Mouse (Mus musculus) layer of hippocampus, postnatal 36 days (tissue): ENCODE measurements around the gene Dnaic1. TPM values are rescaled to one million over a fixed set of nuclear protein-coding genes. Genes with fewer than 3 reads are reported as not detected.
A peak's percentile ranks its signal among the peaks of the same experiment; 100 is the strongest.

Experiments used
- DNase-seq, 2 experiments: peaks; one replicate each; pipeline ENCODE4 v3.0.0; 2022
- total RNA-seq, 2 experiments: library from RNA; stranded (reverse); gene quantifications; 2 replicates each; pipeline ENCODE4 v1.2.3; 2021

Dnaic1 gene
- total RNA-seq, 2 experiments from 2014 or later = 8.2 to 10.1 TPM

DNA sequence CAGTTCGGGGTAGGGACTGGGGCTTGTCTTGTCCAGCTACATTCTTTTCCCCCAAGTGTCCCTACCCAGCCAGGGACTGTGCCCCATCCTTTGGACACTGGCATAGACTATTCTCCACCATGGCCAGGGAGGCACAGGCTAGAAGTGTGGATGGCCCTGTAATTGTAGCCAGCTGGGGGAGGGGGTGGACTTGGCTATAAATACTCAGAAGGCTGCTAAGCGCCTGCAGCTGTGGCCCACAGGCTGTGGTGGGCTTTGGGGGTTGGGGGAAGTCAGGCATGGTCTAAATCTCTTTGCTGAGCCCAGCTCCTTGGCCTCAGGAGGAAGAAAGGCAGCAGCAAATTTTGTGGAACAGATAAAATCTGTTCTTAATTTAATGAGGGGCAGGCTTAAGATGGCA, 66.3 kb downstream of the Dnaic1 start:
- no peak for DNase-seq

DNA sequence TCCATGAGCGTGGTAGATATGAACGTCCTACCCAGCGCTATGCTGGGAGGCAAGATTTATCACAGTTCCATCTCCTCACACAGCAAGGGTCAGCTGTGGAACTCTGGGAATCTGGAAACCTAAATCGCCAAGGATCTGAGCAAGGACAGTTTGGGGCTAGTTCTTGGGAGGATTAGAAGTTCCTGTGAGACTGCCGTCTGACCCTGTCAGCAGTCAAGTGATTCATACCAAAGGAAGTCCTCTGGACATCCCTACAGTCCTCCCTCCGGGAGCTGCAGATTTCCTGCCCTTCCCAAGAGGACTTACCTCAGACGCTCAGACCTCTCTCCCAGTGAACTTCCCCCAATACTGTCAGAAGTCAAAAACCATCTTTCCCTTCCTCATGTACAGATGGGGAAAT, 66.8 kb downstream of the Dnaic1 start:
- DNase-seq = no peak

DNA sequence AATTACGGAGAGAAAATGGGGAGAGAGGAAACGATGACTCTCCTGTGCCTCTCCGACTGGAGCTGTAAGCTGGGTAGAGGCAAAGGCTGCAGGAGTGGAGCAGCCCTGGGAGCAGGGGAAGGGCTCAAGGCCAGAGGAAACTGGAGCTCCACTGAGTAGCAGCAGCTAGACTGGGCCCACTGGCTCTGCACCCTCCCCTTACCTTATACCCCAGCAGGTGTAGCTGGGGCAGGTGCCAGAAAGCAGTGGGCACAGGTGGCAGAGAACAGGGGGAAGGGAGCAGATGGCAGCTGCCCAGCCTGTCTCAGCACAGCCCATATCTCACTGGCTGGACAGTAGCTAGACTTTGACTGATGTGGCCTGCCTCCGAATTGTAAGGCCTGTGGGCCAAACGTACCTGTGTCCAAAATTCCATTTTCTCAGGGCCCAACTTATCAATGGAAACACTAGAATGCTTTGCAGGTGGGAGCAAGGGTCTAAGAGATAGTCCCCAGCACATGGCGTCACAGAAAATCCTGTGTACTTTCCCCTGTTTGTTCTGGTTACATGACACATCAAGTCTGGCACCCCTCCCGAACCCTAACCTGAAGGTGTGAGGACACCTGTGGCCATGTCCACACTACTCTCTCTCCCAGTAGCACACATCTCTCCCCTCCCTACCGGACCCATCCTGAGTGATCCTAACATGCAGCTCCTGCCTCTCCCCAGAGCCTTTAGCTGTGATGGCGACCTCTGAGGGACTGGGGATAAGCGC, 67.5 kb downstream of the Dnaic1 start:
- DNase-seq = no peak

DNA sequence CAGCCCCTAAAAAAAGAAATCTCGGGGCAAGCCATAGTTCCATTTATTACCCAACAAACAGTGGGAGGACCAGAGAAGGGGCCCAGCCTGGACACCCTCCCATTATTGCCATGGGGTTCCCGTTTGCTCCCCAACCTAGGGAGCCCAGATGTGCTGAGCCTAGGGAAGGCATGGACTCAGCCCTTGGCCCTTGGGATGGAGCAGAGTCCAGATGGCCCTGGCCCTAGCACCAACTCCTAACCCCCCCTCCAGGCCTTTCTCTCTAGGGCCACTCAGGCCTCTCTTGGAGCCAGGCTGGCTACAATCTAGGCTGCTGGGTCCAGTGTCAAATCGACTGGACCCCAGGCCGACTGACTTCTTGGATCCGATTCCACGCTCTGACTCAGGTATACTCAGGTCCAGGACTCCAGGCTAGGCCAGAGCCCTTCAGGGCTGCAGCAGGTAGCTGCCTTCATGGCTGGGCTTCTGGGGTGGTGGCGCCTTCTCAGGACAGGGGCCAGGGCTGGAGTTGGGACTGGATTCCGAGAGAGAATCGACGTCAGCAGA, 68.7 kb downstream of the Dnaic1 start:
- no peak for DNase-seq

DNA sequence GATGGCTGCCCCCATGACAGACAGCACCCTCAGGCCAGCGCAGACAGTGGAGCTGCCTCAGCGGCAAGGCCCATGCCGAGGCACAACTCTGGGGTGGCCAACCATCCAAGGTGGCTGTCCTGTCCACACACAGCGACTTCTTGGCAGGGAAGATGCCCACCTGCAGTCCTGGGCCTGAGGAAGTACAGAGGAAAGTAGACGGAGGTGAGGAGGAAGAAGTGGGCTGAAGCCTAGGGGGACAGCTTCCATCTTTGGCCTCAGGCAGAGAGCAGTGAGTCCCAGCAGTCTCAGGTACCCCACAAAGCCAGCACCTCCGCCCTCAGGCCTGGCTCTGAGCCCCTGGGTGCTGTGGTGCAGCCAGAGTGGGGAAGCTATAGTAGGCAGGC, 69.2 kb downstream of the Dnaic1 start:
- DNase-seq = no peak

DNA sequence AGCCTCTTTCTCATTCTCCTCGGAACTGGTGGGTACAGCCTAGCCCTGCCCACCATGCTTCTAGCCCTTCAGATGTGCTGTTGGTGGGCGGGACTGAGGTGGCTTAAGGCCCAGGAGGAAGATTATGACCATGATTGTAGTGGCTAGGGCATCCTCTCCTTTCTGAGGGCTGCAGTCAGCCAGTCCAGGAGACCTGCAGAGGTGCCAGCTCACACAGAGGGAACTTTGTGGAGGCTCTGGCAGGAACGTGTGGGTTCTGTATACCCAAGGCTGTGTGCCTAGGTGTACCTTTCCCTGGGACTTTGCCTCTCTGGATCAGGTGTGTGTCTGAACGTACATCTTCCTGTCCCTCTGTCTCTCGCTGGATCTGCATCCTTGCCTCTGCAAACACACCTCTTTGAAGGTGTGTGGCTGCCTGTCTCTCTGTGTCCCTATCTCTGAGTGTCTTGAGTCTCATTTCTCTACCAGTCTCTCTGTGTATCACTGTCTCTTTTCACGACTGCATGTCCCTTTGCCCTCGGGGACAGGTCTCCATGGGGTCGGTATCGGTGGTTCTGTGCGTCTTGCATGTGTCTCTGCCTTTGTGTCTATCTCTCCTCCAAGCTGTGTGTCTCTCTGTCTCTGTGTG, 69.8 kb downstream of the Dnaic1 start:
- DNase-seq = no peak

DNA sequence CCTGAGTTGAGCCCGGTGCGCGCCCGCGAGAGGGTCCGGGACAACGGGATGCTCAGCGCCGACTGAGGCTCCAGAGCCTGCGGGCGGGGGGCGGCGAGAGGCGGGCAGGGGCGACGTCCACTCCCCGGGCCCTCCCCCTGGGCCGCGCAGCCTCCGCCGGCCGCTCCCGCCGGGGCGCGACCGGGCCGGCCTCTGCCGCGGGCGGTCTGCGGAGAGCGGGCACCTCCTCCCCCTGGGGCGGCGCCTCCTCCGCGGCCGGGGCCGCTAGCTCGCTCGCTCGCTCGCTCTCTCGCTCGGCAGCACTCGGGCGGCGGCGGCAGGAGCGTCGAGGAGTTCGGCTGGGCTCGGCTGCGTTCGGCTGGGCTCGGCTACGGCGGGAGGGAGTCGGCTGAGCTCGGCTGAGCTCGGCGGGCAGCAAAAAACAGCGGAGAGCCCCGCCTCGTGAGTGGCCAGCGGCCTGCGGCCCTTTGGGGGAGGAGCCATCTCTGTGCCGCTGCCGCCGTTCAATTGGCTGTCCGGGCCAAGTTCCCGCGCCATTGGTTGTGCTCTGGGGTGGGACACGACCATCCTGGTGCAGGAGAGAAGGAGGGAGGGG, 70.4 kb downstream of the Dnaic1 start, which contains the start of gene Enho:
Enho (minus strand) TSS at position 412 of the 595 bp plus-strand sequence.
- peak; percentile 93 to 94 for DNase-seq

DNA sequence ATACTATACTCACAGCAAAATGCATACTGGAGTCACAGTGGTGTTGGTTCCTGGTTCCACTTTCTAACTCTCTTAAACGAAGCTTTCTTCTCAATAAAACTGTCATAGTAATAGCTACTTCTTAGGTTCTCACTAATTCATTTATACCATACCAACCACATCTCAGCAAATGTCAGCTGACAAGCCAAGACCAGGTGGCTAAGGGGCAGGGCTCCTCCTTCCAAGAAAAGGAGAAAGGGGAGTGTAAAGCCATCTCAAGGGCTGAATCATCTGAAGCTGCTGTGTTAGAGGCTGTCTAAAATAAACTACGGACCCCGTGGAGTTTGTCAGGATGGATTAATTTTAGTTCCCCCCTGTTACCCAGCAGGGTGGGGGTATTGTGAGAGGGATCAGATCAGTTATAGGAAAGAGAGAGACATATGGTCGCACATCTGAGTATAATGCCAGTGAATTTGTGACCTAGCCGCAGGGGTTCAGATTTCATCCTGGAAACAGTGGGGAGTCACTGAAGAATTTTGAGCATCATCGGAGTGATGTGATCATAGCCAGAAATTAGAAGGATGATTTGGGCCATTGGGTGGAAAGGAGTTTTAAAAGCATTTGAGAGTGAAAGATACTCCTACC, 71.7 kb downstream of the Dnaic1 start:
- DNase-seq = no peak

DNA sequence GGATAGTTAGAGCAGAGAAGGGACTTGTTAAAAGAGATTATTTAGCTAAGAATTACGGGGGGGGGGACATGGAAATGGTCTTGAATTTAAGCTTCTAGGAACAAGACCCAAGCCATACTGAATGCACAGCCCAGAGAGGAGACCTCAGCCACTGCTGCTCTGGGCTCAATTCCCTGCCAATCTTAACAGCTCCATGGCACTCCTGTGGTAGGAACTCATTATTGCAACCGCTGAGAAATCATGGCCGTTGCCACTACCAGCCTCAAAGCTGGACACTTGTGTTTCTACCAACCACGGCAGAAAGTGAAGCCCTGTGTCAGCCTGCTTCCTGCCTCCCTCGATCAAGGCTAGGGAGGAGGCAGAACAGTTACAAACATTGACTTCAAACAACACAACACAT, 75.9 kb downstream of the Dnaic1 start:
- no peak for DNase-seq

DNA sequence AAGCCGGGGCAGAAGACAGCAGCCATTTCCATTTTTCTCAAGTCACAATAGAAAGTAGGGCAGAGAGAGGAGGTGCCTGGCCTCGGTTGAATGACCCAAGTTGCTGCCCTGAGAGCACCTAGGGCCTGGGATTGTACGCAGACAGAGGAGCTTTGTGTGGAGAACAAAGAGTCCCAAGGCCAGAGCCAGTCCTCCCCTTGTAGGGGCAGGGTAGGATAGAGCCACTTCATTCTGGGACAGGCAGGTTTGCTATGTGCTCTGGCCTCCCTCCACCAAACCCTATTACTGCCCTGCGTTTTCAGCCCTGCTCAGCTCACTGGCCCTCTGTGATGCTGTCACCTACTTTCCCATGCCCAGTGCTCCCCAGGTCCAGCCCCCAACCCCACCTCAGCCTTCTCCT, 78.6 kb downstream of the Dnaic1 start:
- DNase-seq = no peak

DNA sequence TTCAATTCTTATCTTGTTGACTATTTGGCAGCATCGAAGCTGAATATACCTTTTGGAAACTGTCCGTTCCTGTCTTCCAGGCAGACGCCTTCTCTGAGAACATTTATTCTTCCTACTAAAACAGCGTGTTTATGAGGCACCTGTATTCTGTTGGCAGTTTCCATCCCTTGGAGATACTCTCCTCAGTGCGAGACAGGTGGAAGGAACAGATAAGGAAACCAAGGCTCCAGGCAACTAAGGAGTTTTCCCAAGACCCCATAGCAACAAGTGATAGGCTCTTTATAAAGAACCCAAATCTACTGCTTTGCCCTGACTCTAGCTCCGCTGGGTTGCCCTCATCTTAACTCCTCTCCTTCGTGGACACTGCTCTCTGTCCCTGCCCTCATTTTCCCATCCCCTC, 79.1 kb downstream of the Dnaic1 start:
- DNase-seq = no peak

DNA sequence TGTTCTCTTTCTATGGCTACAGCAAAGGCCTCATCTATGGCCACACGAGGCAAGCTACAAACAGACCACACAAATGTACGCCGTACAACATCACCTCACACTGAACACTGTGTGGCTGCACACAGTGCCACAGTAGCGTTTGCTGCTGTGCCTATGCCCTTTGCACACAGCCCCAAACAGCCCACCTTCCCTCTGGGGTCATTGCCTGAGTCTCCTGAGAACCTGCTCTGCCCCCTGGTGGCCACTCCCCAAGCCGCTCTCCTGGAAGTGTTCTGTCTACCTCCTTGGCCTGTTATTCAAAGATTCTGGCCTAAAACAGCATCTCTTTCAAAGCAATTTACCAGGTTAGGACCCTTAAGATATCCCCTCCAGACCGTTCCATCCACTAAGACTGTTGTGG, 83.7 kb downstream of the Dnaic1 start:
- DNase-seq = peak; percentile 54 to 66

DNA sequence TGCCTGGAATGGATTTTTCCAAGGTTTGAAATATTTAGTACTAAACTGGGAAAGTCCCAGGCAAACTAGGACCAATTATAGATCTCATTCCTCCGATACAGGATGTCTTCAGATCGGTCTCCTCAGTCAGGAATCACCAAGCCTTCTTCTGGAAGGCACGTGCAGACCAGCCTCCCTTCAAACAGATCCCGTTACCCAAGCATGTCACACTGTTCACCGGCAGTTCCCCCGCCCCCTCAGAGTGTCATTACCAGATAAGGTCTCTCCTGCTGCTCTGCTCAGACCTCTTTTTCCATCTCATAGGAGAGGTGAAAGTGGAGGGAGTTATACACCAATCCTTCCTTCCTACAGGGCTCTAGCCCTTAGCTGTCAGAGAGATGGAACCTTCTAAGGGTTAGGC, 84.2 kb downstream of the Dnaic1 start:
- no peak for DNase-seq

DNA sequence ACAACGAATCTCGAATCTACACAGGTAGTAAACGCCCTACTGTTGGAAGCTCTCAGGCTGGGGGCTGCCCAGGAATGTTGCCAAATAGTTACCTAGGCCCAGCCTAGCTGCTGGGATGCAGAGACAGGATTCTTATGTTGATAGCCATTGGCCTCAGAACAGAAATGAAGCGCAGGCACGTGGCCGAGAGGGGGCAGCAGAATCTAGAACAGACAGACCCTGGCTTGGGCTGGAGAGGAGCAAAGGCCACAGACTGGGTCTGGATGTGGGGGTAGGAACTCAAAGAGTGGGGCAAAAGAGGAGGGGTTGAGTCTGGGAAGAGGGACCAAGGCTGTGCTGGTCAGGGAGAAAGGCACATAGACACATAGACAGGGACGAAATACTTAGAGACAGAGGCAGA, 84.6 kb downstream of the Dnaic1 start:
- peak in 1 of 2 experiments; percentile 48 for DNase-seq

DNA sequence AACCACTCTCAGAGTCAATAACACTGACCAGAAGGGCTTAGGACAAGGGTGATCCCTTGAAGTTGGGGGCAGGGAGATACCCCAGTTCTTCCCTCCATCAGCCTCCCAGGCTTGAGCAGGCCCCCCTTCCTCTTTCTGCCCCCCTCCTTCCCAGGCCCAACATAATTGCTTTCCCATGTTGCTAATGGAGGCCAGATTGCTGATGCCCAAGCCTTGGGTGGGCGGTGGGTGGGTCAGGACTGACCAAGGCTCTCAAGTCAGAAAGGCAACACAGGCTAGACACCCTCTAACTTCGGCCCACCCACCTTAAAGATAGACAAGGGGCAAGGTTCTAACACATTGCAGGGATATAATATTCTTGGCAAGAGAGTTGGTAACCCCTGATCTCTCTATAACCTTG, 86.0 kb downstream of the Dnaic1 start:
- DNase-seq = no peak

DNA sequence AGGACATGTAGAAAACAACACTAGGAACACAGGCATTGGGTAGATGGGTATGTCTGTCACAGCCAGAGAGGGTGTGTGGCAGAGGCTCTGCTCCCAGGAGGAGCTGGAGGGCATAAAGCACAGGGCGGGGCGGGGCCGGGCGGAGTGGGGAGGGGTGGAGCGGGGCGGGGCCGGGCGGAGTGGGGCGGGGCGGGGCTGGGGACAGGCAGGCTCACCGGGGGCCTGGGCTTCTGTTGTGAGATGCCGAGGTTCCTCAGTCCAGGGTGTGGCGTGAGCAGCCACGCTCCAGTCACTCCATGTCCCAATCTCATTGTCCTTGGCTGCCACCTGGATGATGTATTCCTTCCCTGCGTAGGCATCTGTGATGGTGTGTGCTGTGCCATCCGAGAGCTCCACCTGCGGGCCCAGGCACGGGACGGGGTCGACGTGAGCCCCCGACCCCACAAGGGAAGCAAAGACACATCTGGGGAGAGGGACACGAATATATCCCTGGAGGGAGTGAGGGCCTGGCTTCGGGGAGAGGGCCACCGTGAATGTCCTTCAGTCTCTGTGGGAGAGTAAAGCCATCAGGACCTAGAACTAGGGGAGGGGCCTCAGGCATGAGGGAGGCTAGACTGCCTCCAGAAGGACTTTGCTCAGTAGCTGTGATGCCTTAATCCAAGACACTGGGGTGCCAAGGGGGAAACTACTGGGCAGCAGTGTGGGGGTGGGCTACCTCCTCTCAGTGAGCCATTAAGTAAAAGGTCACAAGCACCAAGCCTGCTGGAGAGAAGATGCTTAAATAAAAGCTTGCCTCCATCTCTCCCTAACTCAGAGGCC, 89.2 kb downstream of the Dnaic1 start:
- DNase-seq = no peak

DNA sequence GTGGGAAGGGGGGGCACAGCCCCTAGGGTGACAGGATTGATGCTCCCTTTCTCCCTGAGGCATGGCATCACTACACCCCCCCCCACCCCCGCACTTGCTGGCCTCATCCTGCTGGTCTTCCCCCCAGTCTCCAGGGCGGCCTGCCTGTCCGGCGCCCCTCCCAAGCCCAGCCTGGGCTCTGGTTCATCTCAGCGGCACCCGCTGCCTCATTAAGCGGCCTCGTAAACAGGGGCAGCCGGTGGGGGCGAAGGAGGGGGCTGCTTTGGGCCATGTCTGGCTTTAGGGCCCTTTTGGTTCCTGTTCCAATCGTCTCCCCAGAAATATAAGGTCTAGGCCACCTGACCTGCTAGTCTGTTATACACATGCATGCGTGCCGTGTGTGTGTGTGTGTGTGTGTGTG, 90.0 kb downstream of the Dnaic1 start:
- DNase-seq = no peak

DNA sequence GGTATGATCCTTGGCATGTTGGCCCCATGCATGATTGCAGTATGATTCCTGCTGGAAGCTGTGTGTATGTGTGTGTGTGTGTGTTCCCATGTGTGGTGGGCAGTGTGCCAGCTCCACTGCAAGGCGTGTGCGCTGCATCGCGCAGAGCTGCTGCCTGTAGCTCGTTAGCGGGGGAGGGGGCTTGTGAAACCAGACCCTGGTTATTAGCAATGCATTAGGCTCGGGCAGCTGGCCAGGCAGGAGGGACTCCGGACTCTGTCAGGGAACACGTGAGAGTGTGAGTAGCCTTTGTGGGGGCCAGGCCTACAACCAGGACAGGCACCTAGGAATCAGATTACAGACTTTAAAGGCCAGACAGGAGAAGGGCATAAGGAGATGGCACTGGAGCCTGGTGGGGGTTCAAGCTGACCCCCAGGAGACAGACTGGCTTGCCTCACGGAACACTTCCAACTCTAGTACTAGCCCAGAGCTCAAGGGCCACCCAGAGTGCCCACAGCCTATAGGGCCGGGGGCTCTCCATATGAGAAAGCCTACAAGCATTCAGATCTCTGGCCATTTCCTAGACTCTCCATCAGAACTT, 91.4 kb downstream of the Dnaic1 start:
- DNase-seq = no peak

DNA sequence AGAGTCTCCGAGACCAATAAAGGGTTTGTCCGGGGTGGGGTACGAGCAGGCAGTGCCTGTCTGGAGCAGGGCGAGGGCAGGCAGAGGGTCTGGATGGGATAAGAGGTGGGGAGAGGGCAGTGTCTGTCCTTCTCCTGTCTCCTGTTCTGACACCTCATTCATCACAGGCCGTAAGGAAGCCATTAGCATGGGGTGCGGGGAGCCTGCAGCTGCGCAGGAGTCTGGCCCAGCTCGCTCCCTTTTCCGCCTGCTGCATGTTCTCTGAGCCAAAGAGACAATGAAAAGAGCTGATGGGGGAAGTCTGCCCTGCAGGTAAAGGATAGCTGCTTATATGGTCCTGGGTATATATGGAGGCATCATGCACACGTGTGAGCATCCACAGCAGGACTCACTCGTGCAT, 93.1 kb downstream of the Dnaic1 start:
- no peak for DNase-seq

DNA sequence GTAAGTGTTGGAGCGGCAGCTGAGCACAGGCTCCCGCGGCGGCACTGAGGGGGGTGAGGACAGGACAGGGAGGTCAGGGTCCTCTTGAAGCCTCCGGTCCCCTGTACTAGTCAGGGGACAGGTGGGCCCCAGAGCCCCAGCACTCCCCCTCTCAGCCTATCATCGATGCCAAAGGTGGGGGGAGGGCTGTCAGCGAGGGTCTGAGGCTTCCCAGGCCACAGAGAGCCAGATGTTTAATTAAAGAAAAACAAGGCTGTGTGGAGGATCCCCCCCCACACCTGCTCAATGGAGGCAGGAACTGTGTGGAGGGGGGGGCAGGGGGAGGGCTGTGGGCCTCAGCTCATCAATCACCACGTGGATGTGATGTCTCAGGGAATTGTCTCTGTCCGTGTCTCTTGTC, 94.0 kb downstream of the Dnaic1 start:
- no peak for DNase-seq

DNA sequence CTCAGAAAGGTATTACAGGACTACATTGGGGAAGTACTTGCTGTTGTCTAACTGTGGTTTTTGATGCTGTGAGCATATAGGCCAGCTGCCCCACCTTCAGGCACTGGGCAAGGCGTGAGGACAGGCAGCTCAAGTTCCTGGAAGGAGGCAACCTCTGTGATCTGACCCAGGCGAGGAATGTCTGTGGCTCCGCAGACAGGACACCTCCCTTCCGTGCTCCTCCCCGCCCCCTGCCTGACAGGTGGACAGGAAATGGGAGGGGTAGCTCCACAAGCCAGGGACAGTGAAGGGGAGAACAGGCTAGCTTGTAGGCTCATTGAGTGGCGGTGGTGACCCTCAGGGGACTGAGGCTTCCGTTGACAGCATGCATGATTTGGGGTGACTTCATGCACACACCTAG, 95.0 kb downstream of the Dnaic1 start:
- no peak for DNase-seq
